Mouse (Mus musculus): ENCODE measurements at regions not wholly inside any gene's neighbourhood (a gene's known extent, or its start where the extent isn't known, plus 50 kb on each side); places are given as distances from the start of the nearest gene placed in this dataset.

- TF ChIP-seq CTCF (IDR thresholded peaks at IDR 0.05; ENCODE audit: control insufficient read depth, insufficient read depth, low read length) (no peak), POLR2A (IDR thresholded peaks at IDR 0.05; ENCODE audit: borderline replicate concordance, control insufficient read depth, low read depth, low read length) (no peak)
These were observed 244.1 kb upstream of the Jmjd1c start for GRCm38 (mm10) chr10:66851841-66852240.

Data from bone marrow, adult 2 months (tissue).